Mouse (Mus musculus): Measurements from ENCODE around the gene Hspb7. TPM values are rescaled to one million over a fixed set of nuclear protein-coding genes. Genes with fewer than 3 reads are reported as not detected.
A peak's percentile ranks its signal among the peaks of the same experiment; 100 is the strongest.

Hspb7 gene
- polyA plus RNA-seq, 1 experiment from 2014 or later: not detected

DNA sequence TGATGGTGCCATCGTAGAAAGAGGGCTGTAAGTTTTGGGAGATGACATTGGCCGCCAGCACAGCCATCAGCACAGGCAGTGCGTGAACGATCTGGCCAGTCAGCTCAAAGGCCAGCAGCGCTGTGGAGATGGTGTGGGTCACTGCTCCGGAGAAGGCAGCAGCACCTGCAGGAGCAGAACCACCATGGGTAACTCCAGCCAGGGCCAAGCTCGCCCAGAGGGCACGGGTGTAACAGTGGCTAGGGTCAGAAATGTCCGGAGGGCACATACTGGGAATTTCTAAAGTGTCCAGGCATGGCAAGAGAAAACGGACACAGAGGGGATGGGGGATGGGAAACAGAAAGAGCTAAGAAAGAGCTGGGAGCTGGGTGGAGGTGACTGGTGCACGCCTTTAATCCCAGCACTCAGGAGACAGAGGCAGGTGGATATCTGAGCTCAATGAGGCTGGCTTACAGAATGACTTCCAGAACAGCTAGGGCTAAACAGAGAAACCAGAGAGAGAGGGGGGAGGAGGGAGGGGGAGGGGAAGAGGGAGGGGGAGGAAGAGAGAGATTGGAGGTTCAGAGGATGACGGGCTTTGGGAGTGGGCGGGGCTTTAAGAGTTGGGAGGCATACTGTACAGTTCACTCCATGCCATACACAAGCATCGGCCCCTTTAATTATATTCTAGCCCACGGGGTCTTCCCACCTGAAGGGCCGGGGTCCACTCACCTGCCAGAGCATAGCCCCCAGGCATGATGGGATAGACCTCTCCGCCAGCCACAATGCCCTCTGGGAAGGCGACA is 31.0 kb upstream of the Hspb7 start:
- DNase-seq: no peak
- H3K36me3 ChIP-seq (ENCODE audit: control insufficient read depth, insufficient read depth, low read length): no peaks in the 10 kb centered on the region
- 74% methylated on average over 18 of the region's 18 CpGs for WGBS
- H3K4me2 ChIP-seq (ENCODE audit: low read length): no peak overlapping the region
- ATAC-seq (ENCODE audit: low FRiP score, low TSS enrichment): no peak
- no peaks in the 10 kb centered on the region for H3K9me3 ChIP-seq (ENCODE audit: control insufficient read depth, low read length)
- H3K4me3 ChIP-seq (replicated peaks; ENCODE audit: low read depth, low read length): no peak overlapping the region
- no peak overlapping the region for H3K27ac ChIP-seq (replicated peaks; ENCODE audit: low read depth, low read length)
- no peak overlapping the region for H3K9ac ChIP-seq (replicated peaks; ENCODE audit: low read length)
- H3K27me3 ChIP-seq (ENCODE audit: control insufficient read depth, insufficient read depth, low read length): 0 out of 2 replicates have a peak, but pooled peaks cover under 1% of the 10 kb centered on the region
- H3K4me1 ChIP-seq (ENCODE audit: control insufficient read depth, insufficient read depth, low read length): no peaks in the 10 kb centered on the region

DNA sequence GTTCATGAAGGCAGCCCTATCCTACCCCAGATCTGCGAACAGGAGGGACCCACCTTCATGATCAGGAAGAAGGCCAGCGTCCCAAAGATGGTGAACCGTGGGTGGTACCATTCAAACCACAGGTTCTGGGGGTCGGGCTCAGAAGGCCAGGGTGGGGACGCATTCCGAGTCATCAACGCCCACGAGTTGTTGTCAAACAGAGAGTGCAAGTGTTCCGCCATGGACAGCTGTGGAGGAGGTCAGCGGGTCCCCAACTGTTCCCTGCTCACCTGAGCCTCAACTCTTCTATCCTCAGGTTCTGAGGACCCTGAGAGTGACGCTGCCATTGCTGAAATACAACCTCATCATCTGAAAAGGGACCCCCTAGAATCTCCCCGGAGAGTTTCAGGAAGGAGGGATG is 29.3 kb upstream of the Hspb7 start:
- DNase-seq (no peak), ATAC-seq (ENCODE audit: low FRiP score, low TSS enrichment) (no peak)
- Histone ChIP-seq H3K4me1 (ENCODE audit: control insufficient read depth, insufficient read depth, low read length) (no peaks in the 10 kb centered on the region), H3K9ac (replicated peaks; ENCODE audit: low read length) (no peak overlapping the region), H3K36me3 (ENCODE audit: control insufficient read depth, insufficient read depth, low read length) (no peaks in the 10 kb centered on the region), H3K27ac (replicated peaks; ENCODE audit: low read depth, low read length) (no peak overlapping the region), H3K9me3 (ENCODE audit: control insufficient read depth, low read length) (no peaks in the 10 kb centered on the region), H3K4me3 (replicated peaks; ENCODE audit: low read depth, low read length) (no peak overlapping the region), H3K4me2 (ENCODE audit: low read length) (no peak overlapping the region), H3K27me3 (ENCODE audit: control insufficient read depth, insufficient read depth, low read length) (no peaks in the 10 kb centered on the region)
- 85% methylated on average over 12 of the region's 12 CpGs for WGBS

DNA sequence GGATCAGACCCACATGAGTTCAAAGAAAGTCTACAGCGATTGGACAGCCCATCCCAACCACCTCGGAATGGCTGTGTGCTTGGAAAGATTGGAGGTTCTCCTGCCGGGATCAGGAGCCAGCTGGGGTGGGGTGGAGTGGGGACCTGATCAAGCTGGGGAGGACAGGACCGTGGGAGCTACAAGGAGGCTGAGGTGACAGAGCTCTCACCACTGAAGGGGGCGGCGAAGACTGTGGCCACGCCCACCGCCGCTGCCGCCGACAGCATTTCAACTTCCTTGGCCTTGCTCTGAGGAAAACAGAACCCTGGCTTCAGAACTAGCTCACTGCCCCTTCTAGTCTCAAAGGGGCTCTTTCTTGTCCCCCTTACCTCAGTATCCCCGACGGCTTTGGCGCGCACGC is 25.8 kb upstream of the Hspb7 start:
- WGBS: 17% methylated on average over 16 of the region's 16 CpGs
- Histone ChIP-seq H3K36me3 (ENCODE audit: control insufficient read depth, insufficient read depth, low read length) (no peaks in the 10 kb centered on the region), H3K4me1 (ENCODE audit: control insufficient read depth, insufficient read depth, low read length) (no peaks in the 10 kb centered on the region), H3K9me3 (ENCODE audit: control insufficient read depth, low read length) (no peaks in the 10 kb centered on the region), H3K27ac (replicated peaks; ENCODE audit: low read depth, low read length) (no peak overlapping the region), H3K27me3 (ENCODE audit: control insufficient read depth, insufficient read depth, low read length) (no peaks in the 10 kb centered on the region), H3K9ac (replicated peaks; ENCODE audit: low read length) (no peak overlapping the region), H3K4me2 (ENCODE audit: low read length) (no peak overlapping the region), H3K4me3 (replicated peaks; ENCODE audit: low read depth, low read length) (no peak overlapping the region)
- ATAC-seq (ENCODE audit: low FRiP score, low TSS enrichment) (no peak), DNase-seq (no peak)

DNA sequence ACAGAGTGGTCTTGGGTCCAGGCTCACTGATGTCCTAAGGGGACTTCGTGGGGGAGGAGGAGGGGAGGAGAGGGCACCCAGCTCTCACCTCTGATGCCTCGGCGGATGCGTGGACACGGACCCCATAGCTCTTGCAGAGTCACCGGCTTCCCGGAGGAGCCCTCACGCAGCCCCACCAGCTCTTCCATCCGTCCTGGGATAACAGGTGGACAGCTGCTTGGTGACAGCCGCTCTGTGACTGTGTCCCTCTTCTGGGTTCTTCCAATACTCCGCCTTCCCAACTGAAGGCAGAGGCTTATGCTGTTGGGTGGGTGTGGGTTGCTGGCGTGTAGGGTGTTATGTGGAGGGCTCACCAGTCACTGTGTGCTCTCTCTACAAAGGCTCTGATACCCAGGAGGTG is 22.7 kb upstream of the Hspb7 start:
- Histone ChIP-seq H3K4me2 (ENCODE audit: low read length) (no peak overlapping the region), H3K4me1 (ENCODE audit: control insufficient read depth, insufficient read depth, low read length) (no peaks in the 10 kb centered on the region), H3K36me3 (ENCODE audit: control insufficient read depth, insufficient read depth, low read length) (no peaks in the 10 kb centered on the region), H3K27me3 (ENCODE audit: control insufficient read depth, insufficient read depth, low read length) (no peaks in the 10 kb centered on the region), H3K27ac (replicated peaks; ENCODE audit: low read depth, low read length) (no peak overlapping the region), H3K9me3 (ENCODE audit: control insufficient read depth, low read length) (no peaks in the 10 kb centered on the region), H3K9ac (replicated peaks; ENCODE audit: low read length) (no peak overlapping the region), H3K4me3 (replicated peaks; ENCODE audit: low read depth, low read length) (no peak overlapping the region)
- WGBS: 73% methylated on average over 12 of the region's 12 CpGs
- DNase-seq (no peak), ATAC-seq (ENCODE audit: low FRiP score, low TSS enrichment) (no peak)

DNA sequence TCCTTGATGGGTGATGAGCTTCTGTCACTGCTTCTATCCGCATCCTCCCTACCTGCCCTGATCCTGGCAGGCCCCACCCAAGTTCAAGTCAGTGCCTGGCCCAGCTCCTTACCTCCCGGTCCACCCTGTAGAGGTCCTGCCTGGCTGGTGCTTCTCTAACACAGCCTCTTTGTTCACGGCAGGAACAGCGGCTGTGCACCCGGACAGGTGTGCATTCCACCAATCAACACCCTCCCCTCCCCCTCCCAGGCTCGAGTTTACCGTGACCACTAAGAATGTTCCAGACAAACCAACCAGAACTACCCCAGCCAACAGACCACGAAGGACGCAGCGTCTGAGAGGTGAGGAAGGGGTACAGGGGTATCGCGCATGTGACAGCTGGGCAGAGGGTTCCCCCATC is 22.0 kb upstream of the Hspb7 start, which contains the start of gene Clcnka:
Clcnka (minus strand) TSS at position 180 of the 400 bp plus-strand sequence.
- Histone ChIP-seq H3K9me3 (ENCODE audit: control insufficient read depth, low read length) (no peaks in the 10 kb centered on the region), H3K4me2 (ENCODE audit: low read length) (no peak within 1 kb of the TSS), H3K27ac (replicated peaks; ENCODE audit: low read depth, low read length) (no peak within 1 kb of the TSS), H3K4me3 (replicated peaks; ENCODE audit: low read depth, low read length) (no peak within 1 kb of the TSS), H3K27me3 (ENCODE audit: control insufficient read depth, insufficient read depth, low read length) (no peaks in the 10 kb centered on the region), H3K9ac (replicated peaks; ENCODE audit: low read length) (no peak within 1 kb of the TSS), H3K36me3 (ENCODE audit: control insufficient read depth, insufficient read depth, low read length) (no peaks in the 10 kb centered on the region), H3K4me1 (ENCODE audit: control insufficient read depth, insufficient read depth, low read length) (no peaks in the 10 kb centered on the region)
- no peak for ATAC-seq (ENCODE audit: low FRiP score, low TSS enrichment)
- WGBS: 65% methylated on average over 12 of the region's 12 CpGs
- DNase-seq: no peak

DNA sequence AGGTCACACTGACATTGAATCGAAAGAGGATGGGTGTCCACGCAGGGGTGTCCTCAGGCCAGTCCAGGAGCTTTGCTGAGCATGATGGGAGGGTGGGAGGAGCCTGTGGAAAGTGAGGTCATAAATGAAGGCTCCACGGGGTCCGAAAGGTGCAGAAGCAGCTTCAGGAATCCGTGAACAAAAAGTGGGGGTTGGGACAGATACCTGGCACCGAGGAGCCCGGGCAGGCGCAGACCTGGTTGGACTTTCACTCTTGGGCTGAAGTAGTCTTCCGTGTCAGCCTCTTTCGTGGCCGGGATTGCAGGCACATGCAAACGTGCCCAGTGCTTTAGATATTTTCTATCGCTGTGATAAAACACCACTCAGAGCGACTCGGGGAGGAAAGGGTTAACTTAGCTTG is 20.4 kb upstream of the Hspb7 start:
- no peaks in the 10 kb centered on the region for H3K9me3 ChIP-seq (ENCODE audit: control insufficient read depth, low read length)
- H3K9ac ChIP-seq (replicated peaks; ENCODE audit: low read length): no peak overlapping the region
- H3K4me3 ChIP-seq (replicated peaks; ENCODE audit: low read depth, low read length): no peak overlapping the region
- ATAC-seq (ENCODE audit: low FRiP score, low TSS enrichment) (no peak), DNase-seq (no peak)
- no peak overlapping the region for H3K27ac ChIP-seq (replicated peaks; ENCODE audit: low read depth, low read length)
- H3K4me1 ChIP-seq (ENCODE audit: control insufficient read depth, insufficient read depth, low read length): no peaks in the 10 kb centered on the region
- H3K36me3 ChIP-seq (ENCODE audit: control insufficient read depth, insufficient read depth, low read length): no peaks in the 10 kb centered on the region
- WGBS: 90% methylated on average over 15 of the region's 15 CpGs
- H3K4me2 ChIP-seq (ENCODE audit: low read length): no peak overlapping the region
- H3K27me3 ChIP-seq (ENCODE audit: control insufficient read depth, insufficient read depth, low read length): no peaks in the 10 kb centered on the region

DNA sequence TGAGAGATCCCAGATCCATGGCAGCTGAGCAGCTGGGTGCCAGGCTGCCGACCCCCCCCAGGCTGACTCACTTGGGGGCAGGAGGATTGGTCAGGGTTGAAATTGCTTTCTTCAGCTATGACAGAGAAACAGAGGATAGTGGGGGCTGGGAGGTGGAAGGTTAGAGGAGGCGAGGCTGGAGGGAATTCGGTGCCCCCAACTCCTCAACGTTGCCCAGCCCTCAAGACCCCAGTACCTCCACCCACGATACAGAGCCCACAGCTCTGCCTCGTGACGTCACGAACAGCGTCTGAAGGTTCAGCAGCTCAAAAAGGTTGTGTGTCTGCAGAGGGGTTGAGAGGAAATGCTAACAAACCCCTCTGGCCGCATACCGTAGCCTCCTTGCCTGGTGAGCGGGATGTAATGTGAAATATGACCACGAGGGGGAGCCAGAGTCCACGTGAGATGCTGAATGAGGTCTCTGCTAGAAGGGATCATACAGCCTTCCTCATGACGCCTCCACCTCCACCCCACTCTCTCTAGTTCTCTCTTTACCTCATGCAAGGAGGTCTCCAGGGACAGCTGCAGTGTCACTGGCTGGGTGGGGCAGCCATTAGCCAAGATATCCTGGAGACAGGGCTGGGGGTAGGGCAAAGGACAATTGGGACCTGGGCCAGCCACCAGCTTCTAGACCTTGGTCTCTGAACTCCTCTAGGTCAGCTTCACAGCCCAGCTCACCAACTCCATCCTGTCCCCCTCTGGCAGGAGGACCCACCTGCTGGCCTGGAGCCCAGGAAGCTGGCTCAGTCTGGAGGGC is 15.9 kb upstream of the Hspb7 start:
- DNase-seq (peak; percentile 93), ATAC-seq (ENCODE audit: low FRiP score, low TSS enrichment) (peak; percentile 76)
- Histone ChIP-seq H3K27ac (replicated peaks; ENCODE audit: low read depth, low read length) (no peak overlapping the region), H3K9me3 (ENCODE audit: control insufficient read depth, low read length) (no peaks in the 10 kb centered on the region), H3K27me3 (ENCODE audit: control insufficient read depth, insufficient read depth, low read length) (no peaks in the 10 kb centered on the region), H3K36me3 (ENCODE audit: control insufficient read depth, insufficient read depth, low read length) (no peaks in the 10 kb centered on the region), H3K4me1 (ENCODE audit: control insufficient read depth, insufficient read depth, low read length) (no peaks in the 10 kb centered on the region), H3K9ac (replicated peaks; ENCODE audit: low read length) (0 out of 2 replicates have a peak overlapping the region, but pooled peaks have one; percentile 36), H3K4me2 (ENCODE audit: low read length) (peak overlapping the region; percentile 40), H3K4me3 (replicated peaks; ENCODE audit: low read depth, low read length) (no peak overlapping the region)
- WGBS: 15% methylated on average over 15 of the region's 15 CpGs

DNA sequence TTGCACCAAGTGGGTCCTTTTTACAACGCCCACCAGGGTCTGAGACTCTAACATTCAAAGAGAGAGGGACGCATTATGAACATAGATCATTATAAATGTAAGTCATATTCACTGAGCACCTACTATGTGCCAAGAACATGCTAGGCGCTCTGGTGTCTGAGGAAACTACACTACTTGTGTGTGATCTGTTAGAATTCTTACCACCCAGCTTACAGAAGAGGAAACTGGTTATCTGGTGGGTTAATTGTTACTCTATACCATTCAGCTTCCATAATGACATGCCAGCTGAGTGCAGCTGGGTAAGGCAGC is 15.3 kb upstream of the Hspb7 start:
- 90% methylated on average over 3 of the region's 3 CpGs for WGBS
- ATAC-seq (ENCODE audit: low FRiP score, low TSS enrichment): no peak
- DNase-seq: no peak
- Histone ChIP-seq H3K4me2 (ENCODE audit: low read length) (no peak overlapping the region), H3K27ac (replicated peaks; ENCODE audit: low read depth, low read length) (no peak overlapping the region), H3K27me3 (ENCODE audit: control insufficient read depth, insufficient read depth, low read length) (no peaks in the 10 kb centered on the region), H3K36me3 (ENCODE audit: control insufficient read depth, insufficient read depth, low read length) (no peaks in the 10 kb centered on the region), H3K4me3 (replicated peaks; ENCODE audit: low read depth, low read length) (no peak overlapping the region), H3K9ac (replicated peaks; ENCODE audit: low read length) (no peak overlapping the region), H3K4me1 (ENCODE audit: control insufficient read depth, insufficient read depth, low read length) (no peaks in the 10 kb centered on the region), H3K9me3 (ENCODE audit: control insufficient read depth, low read length) (no peaks in the 10 kb centered on the region)

All from midbrain, embryonic 14.5 days (tissue).